In the genomic region with DNA sequence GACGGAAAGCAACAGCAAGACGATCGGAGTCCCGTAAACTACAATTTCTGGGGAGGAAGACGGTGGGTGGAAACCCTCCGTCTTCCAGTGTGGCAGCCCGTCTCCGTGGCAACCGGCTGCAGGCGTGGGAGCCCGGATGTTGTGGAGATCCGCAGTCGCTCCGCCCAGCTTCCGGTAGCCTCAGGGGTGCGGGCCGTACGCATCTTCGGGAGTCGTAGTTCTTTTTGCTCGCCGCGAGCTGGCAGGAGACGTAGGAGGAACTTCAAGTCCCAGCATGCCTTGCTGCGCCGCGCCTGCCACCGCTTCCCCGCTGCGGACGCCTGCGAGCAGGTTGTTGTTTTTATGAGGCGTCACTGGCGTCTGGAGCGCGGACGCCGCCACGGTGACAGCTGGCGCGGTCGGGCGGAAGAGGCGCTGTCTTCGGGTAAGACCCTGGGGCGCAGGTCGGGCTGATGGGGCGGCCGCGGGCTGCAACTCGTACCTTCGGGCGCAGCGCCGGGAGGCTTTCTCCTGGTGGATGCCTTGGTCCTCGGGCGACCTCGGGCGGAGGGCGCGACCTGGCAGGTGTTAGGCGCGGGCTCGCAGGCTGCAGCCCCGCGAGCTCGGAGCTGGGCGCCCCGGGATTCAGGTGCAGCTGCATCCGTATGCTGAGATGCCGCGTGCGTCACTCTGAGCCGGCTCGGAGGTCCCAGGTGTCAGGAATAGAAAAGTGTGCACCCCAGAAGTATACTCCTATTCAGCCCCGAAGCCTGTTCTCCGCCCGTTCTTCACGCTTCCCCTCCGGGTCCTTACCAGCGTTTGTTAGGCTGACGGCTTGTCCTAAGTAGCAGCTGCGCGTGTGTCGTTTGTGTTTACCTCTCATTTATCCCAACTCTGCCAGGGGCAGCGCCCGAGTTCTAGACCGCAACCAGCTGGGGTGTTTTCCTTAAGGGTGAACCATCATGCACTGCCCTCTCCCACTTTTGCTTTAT, we compare ENCODE assay signal across 8 mouse cellular contexts. TPM values are rescaled to one million over a fixed set of nuclear protein-coding genes. Genes with fewer than 3 reads are reported as not detected.
DNase-seq lines count a peak whose midpoint lies in the region; ATAC-seq and TF ChIP-seq lines count a peak whose summit lies in the region.

Ccpg1os (minus strand) TSS at position 133 of the 971 bp plus-strand sequence.
Ccpg1 (plus strand) TSS at position 180 of the 971 bp plus-strand sequence.

- DNase-seq in MEL (ENCODE audit: low read depth, low spot score) = peak; percentile 99
- peak; percentile 97 to 98 for DNase-seq in cerebellum, adult 2 months
- peak; percentile 98 for DNase-seq in forebrain, postnatal 0 days
- DNase-seq in heart, postnatal 4 days = peak; percentile 96
- DNase-seq in layer of hippocampus, adult 8-10 months (ENCODE audit: low spot score in 2 of 2) = peak; percentile 97 to 98
- peak; percentile 96 for DNase-seq in ovary, adult 18-20 months (ENCODE audit: low spot score)
- DNase-seq in thymus, postnatal 0 days (ENCODE audit: low spot score) = peak; percentile 99

- H3K4me1 ChIP-seq in MEL (ENCODE audit: control insufficient read depth in 1 of 2, insufficient read depth in 2 of 2, low read length in 2 of 2) = peaks cover 0 to 7% of the 10 kb centered on the region in 2 experiments; a peak in 2 of 4 replicates
- H3K4me1 ChIP-seq in cerebellum, adult 2 months (ENCODE audit: control insufficient read depth, insufficient read depth, low read length) = peaks cover 3% of the 10 kb centered on the region; the same call in 1 of the 2 replicates
- H3K4me1 ChIP-seq in forebrain, postnatal 0 days (ENCODE audit: insufficient read depth) = peaks cover 20% of the 10 kb centered on the region; the same call in 1 of the 2 replicates
- H3K4me1 ChIP-seq in lung, embryonic 15.5 days = peaks cover 14% of the 10 kb centered on the region

- H3K27ac ChIP-seq in MEL (ENCODE audit: control insufficient read depth, low read depth, low read length) = peak within 1 kb of the TSS; percentile 6; the same call in 1 of the 2 replicates
- H3K27ac ChIP-seq in cerebellum, adult 2 months (ENCODE audit: insufficient read depth, low read length) = peak within 1 kb of the TSS; percentile 88
- peak within 1 kb of the TSS; percentile 92 for H3K27ac ChIP-seq in forebrain, postnatal 0 days (ENCODE audit: low read depth, low read length)
- H3K27ac ChIP-seq in lung, embryonic 15.5 days = 0 out of 2 replicates have a peak within 1 kb of the TSS, but pooled peaks have one; percentile 31

- H3K36me3 ChIP-seq in MEL (ENCODE audit: control insufficient read depth in 1 of 2, insufficient read depth in 2 of 2, low read length in 2 of 2) = peaks cover 0 to 11% of the 10 kb centered on the region in 2 experiments; a peak in 2 of 4 replicates
- H3K36me3 ChIP-seq in forebrain, postnatal 0 days (ENCODE audit: insufficient read depth) = no peaks in the 10 kb centered on the region
- no peaks in the 10 kb centered on the region for H3K36me3 ChIP-seq in lung, embryonic 15.5 days

- H3K4me2 ChIP-seq in forebrain, postnatal 0 days (ENCODE audit: low read depth) = peak within 1 kb of the TSS; percentile 85
- peak within 1 kb of the TSS; percentile 84 for H3K4me2 ChIP-seq in lung, embryonic 15.5 days

- H3K79me2 ChIP-seq in MEL (ENCODE audit: control insufficient read depth, insufficient read depth, low read length, poor library complexity) = no peaks in the 10 kb centered on the region

- H3K27me3 ChIP-seq in MEL (ENCODE audit: control insufficient read depth in 1 of 2, insufficient read depth in 2 of 2, low read length in 2 of 2) = no peaks in the 10 kb centered on the region
- H3K27me3 ChIP-seq in cerebellum, adult 2 months (ENCODE audit: control insufficient read depth, insufficient read depth, low read length) = no peaks in the 10 kb centered on the region
- H3K27me3 ChIP-seq in forebrain, postnatal 0 days (ENCODE audit: insufficient read depth, low read length) = no peaks in the 10 kb centered on the region
- H3K27me3 ChIP-seq in lung, embryonic 15.5 days = no peaks in the 10 kb centered on the region

- peak; percentile 100 for ATAC-seq in forebrain, postnatal 0 days
- peak; percentile 100 for ATAC-seq in lung, embryonic 15.5 days (ENCODE audit: borderline replicate concordance, extremely low read depth, low FRiP score, low TSS enrichment)

- WGBS in cerebellum, adult 2 months = under 1% methylated on average over 87 of the region's 88 CpGs
- 3% methylated on average over 83 of the region's 88 CpGs for WGBS in forebrain, postnatal 0 days
- WGBS in lung, embryonic 15.5 days = under 1% methylated on average over 88 of the region's 88 CpGs

- TF ChIP-seq EP300 in MEL (IDR thresholded peaks at IDR 0.05; ENCODE audit: low read depth in 1 of 2, low read length in 2 of 2) = no peak

- peak; percentile 50 to 57; a peak in 2 of 4 replicates for TF ChIP-seq POLR2A in MEL (IDR thresholded peaks at IDR 0.05; ENCODE audit: control insufficient read depth in 1 of 2, insufficient read depth in 1 of 2, low read depth in 1 of 2, low read length in 2 of 2, poor library complexity in 1 of 2)
- peak; percentile 77 for TF ChIP-seq POLR2A in cerebellum, adult 2 months (IDR thresholded peaks at IDR 0.05; ENCODE audit: borderline replicate concordance, insufficient read depth, low read length)

- TF ChIP-seq RAD21 in MEL (IDR thresholded peaks at IDR 0.05; ENCODE audit: low read depth, low read length) = no peak

- H3K4me3 ChIP-seq in MEL (ENCODE audit: control insufficient read depth in 1 of 2, insufficient read depth in 1 of 2, low read depth in 2 of 2, low read length in 2 of 2) = peak within 1 kb of the TSS; percentile 71 to 93
- peak within 1 kb of the TSS; percentile 96 for H3K4me3 ChIP-seq in cerebellum, adult 2 months (replicated peaks; ENCODE audit: insufficient read depth, low read depth, low read length)
- peak within 1 kb of the TSS; percentile 94 for H3K4me3 ChIP-seq in forebrain, postnatal 0 days (ENCODE audit: low read depth, low read length)
- H3K4me3 ChIP-seq in lung, embryonic 15.5 days = peak within 1 kb of the TSS; percentile 97

- no peaks in the 10 kb centered on the region for H3K9me3 ChIP-seq in MEL (replicated peaks; ENCODE audit: insufficient read depth, low read length)
- H3K9me3 ChIP-seq in forebrain, postnatal 0 days (ENCODE audit: low read length) = no peaks in the 10 kb centered on the region
- no peaks in the 10 kb centered on the region for H3K9me3 ChIP-seq in lung, embryonic 15.5 days

- no peak for TF ChIP-seq CTCF in MEL (IDR thresholded peaks at IDR 0.05 in 2 of 3, conservative IDR thresholded peaks at IDR 0.05 in 1 of 3; ENCODE audit: control insufficient read depth in 1 of 3, insufficient read depth in 1 of 3, low read depth in 2 of 3, low read length in 3 of 3, poor library complexity in 1 of 3, severe bottlenecking in 1 of 3)
- no peak for TF ChIP-seq CTCF in cerebellum, adult 2 months (IDR thresholded peaks at IDR 0.05; ENCODE audit: borderline replicate concordance, insufficient read depth, low read depth, low read length)
- peak; percentile 43; the same call in 1 of the 2 replicates for TF ChIP-seq CTCF in forebrain, postnatal 0 days (IDR thresholded peaks at IDR 0.05; ENCODE audit: low read depth)

- H3K9ac ChIP-seq in MEL (ENCODE audit: control insufficient read depth, low read depth, low read length, poor library complexity, severe bottlenecking) = peak within 1 kb of the TSS; percentile 69
- peak within 1 kb of the TSS; percentile 85 for H3K9ac ChIP-seq in forebrain, postnatal 0 days
- peak within 1 kb of the TSS; percentile 68 for H3K9ac ChIP-seq in lung, embryonic 15.5 days

TF ChIP-seq in MEL, 35 proteins besides CTCF, POLR2A, EP300 and RAD21 (continues in another document):
- TF ChIP-seq MAZ (IDR thresholded peaks at IDR 0.05; ENCODE audit: low read depth, low read length) (peak; percentile 49; the same call in 1 of the 2 replicates), TCF12 (IDR thresholded peaks at IDR 0.05; ENCODE audit: low read depth, low read length) (peak; percentile 32; the same call in 1 of the 2 replicates), TBP (IDR thresholded peaks at IDR 0.05; ENCODE audit: low read depth, low read length) (0 out of 2 replicates have a peak, but pooled peaks have one; percentile 12), ZNF384 (IDR thresholded peaks at IDR 0.05; ENCODE audit: low read depth, low read length) (no peak), CHD2 (IDR thresholded peaks at IDR 0.05; ENCODE audit: low read length) (no peak), ZC3H11A (IDR thresholded peaks at IDR 0.05; ENCODE audit: low read depth, low read length) (no peak), MXI1 (IDR thresholded peaks at IDR 0.05; ENCODE audit: low read depth, low read length) (peak; percentile 87), ELF1 (IDR thresholded peaks at IDR 0.05; ENCODE audit: low read depth, low read length) (peak; percentile 94), KAT2A (conservative IDR thresholded peaks at IDR 0.05; ENCODE audit: low read depth, low read length) (peak; percentile 95), SIN3A (IDR thresholded peaks at IDR 0.05; ENCODE audit: low read length) (peak; percentile 97)

RNA-seq across cellular contexts. Expression of gene Ccpg1os, which starts in this region (rescaled TPM):
- 2.3 and 3.4 TPM in 2 replicates for total RNA-seq in MEL (2012; rRNA removed)
- 1 to 10 TPM in 1 of 2 experiments, not detected in 1; 4.6 TPM for polyA plus RNA-seq in MEL (2012; ENCODE audit: insufficient read depth in 1 of 2, insufficient read length in 2 of 2, low read depth in 1 of 2, low replicate concordance in 2 of 2, missing spikeins in 1 of 2)
- polyA plus RNA-seq in cerebellum, adult 2 months (2012; rRNA removed) = 14.6 and 19.0 TPM in 2 replicates
- total RNA-seq in forebrain, postnatal 0 days (2014; rRNA removed) = 24.7 and 26.8 TPM in 2 replicates
- polyA plus RNA-seq in forebrain, postnatal 0 days (2015; fragmentation: Nextera tagmentation; extraction: Ambion mirVana) = 18.8 and 22.7 TPM in 2 replicates
- total RNA-seq in heart, postnatal 4 days (2021) = 1 to 10 TPM; 4.6 to 5.3 TPM
- total RNA-seq in layer of hippocampus, adult 8-10 months (2022) = 10 to 100 TPM in 3 of 4 experiments, 1 to 10 TPM in 1; 9.2 to 15.1 (median 13.6) TPM
- polyA plus RNA-seq in lung, embryonic 15.5 days (2015; fragmentation: Nextera tagmentation; extraction: Ambion mirVana) = 19.7 and 20.6 TPM in 2 replicates
- 13.3 and 18.4 TPM in 2 replicates for polyA plus RNA-seq in thymus, postnatal 0 days (2015; fragmentation: Nextera tagmentation; extraction: Ambion mirVana)

RNA-seq across cellular contexts. Expression of gene Ccpg1, which starts in this region (rescaled TPM):
- total RNA-seq in MEL (2012; rRNA removed) = 2.1 and 2.9 TPM in 2 replicates
- polyA plus RNA-seq in MEL (2012; ENCODE audit: insufficient read depth in 1 of 2, insufficient read length in 2 of 2, low read depth in 1 of 2, low replicate concordance in 2 of 2, missing spikeins in 1 of 2) = 10 to 100 TPM in 1 of 2 experiments, not detected in 1; 12.5 TPM
- 76.8 and 77.2 TPM in 2 replicates for polyA plus RNA-seq in cerebellum, adult 2 months (2012; rRNA removed)
- total RNA-seq in forebrain, postnatal 0 days (2014; rRNA removed) = 31.0 and 31.9 TPM in 2 replicates
- polyA plus RNA-seq in forebrain, postnatal 0 days (2015; fragmentation: Nextera tagmentation; extraction: Ambion mirVana) = 29.8 and 42.5 TPM in 2 replicates
- total RNA-seq in heart, postnatal 4 days (2021) = 10 to 100 TPM; 29.8 to 31.4 TPM
- 100 to 1,000 TPM; 130 to 173 (median 150) TPM for total RNA-seq in layer of hippocampus, adult 8-10 months (2022)
- 28.7 and 31.3 TPM in 2 replicates for polyA plus RNA-seq in lung, embryonic 15.5 days (2015; fragmentation: Nextera tagmentation; extraction: Ambion mirVana)
- 34.7 and 36.1 TPM in 2 replicates for polyA plus RNA-seq in thymus, postnatal 0 days (2015; fragmentation: Nextera tagmentation; extraction: Ambion mirVana)

Comparison
In these comparisons a context has a peak if more than half of its experiments do, and no peak if none do; other contexts are left out.
1. Peak in every context shown above with its lines: DNase-seq, ATAC-seq, H3K4me3 ChIP-seq and H3K27ac ChIP-seq.
2. H3K27ac ChIP-seq: peak in every context shown above with its lines; median percentile 92 in forebrain, postnatal 0 days; 88 in cerebellum, adult 2 months; 31 in lung, embryonic 15.5 days; 6 in MEL.